Mouse (Mus musculus): ENCODE data around the gene Utrn. TPM values are rescaled to one million over a fixed set of nuclear protein-coding genes. Genes with fewer than 3 reads are reported as not detected.

The Utrn gene
- polyA plus RNA-seq, 1 experiment from 2014 or later, result 27.5 TPM

GRCm38 (mm10) chr10:12853776-12854175 is 15.4 kb downstream of the Utrn start:
- H3K27me3 ChIP-seq (replicated peaks), result no peaks in the 10 kb centered on the region
- H3K9me3 ChIP-seq (replicated peaks), result no peaks in the 10 kb centered on the region; the same call in 1 of the 2 replicates
- no peak overlapping the region for H3K27ac ChIP-seq (replicated peaks)
- WGBS, result 84% methylated on average over 6 of the region's 6 CpGs
- ATAC-seq (ENCODE audit: low FRiP score), result no peak
- H3K9ac ChIP-seq (replicated peaks), result no peak overlapping the region
- no peak overlapping the region for H3K4me2 ChIP-seq
- peaks cover 4% of the 10 kb centered on the region; the same call in 1 of the 2 replicates for H3K4me1 ChIP-seq
- no peaks in the 10 kb centered on the region for H3K36me3 ChIP-seq
- no peak overlapping the region for H3K4me3 ChIP-seq (replicated peaks)

GRCm38 (mm10) chr10:12853196-12853620 is 16.0 kb downstream of the Utrn start:
- Histone ChIP-seq H3K27me3 (replicated peaks) (no peaks in the 10 kb centered on the region), H3K4me3 (replicated peaks) (no peak overlapping the region), H3K9me3 (replicated peaks) (no peaks in the 10 kb centered on the region; the same call in 1 of the 2 replicates), H3K4me1 (peaks cover 4% of the 10 kb centered on the region; the same call in 1 of the 2 replicates), H3K4me2 (no peak overlapping the region), H3K9ac (replicated peaks) (no peak overlapping the region), H3K36me3 (no peaks in the 10 kb centered on the region), H3K27ac (replicated peaks) (no peak overlapping the region)
- no peak for ATAC-seq (ENCODE audit: low FRiP score)
- 68% methylated on average over 7 of the region's 7 CpGs for WGBS

DNA sequence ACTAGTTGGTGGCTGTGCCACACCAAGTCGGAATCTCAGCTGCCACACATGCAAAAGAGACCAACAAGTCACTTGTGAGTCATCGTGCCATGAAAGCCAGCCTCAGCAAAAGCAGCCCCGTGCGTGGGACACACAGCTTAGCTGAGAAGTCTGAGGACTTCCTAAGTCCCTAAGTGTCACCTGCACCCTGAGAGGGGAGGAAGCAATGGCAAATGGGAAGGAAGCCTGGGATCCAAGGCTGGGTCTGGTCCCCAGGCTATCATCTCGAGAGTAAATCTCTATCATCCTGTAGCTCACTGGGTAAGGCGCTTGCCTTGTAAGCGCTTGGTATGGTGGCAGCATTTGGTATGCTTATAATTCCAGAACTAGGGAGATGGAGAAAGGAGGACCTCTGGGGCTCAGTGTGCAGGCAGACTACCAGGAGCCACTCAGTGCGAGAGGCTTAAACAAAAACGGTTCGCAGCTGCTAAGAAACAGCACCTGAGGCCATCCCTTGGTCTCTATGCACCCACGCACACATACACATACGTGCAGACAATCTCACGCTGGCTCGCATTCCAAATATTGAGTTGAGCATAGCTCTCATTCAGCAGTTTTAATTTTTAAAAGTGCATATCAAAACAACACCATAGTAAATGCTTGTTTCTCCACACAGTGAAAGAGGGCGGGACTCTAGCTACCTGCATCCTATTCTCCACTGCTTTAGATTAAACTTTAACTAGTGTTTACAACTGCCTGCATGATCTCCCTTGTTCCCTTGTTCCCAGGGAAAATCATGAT is 16.6 kb downstream of the Utrn start:
- Histone ChIP-seq H3K4me2 (no peak overlapping the region), H3K9ac (replicated peaks) (no peak overlapping the region), H3K9me3 (replicated peaks) (no peaks in the 10 kb centered on the region; the same call in 1 of the 2 replicates), H3K4me1 (peaks cover 4% of the 10 kb centered on the region; the same call in 1 of the 2 replicates), H3K36me3 (no peaks in the 10 kb centered on the region), H3K27ac (replicated peaks) (no peak overlapping the region), H3K4me3 (replicated peaks) (no peak overlapping the region), H3K27me3 (replicated peaks) (no peaks in the 10 kb centered on the region)
- ATAC-seq (ENCODE audit: low FRiP score), result no peak
- WGBS, result 82% methylated on average over 15 of the region's 15 CpGs

- no peak overlapping the region for H3K4me2 ChIP-seq
- 91% methylated on average over 7 of the region's 7 CpGs for whole genome bisulfite sequencing
- peaks cover 4% of the 10 kb centered on the region; the same call in 1 of the 2 replicates for H3K4me1 ChIP-seq
- no peak for ATAC-seq (ENCODE audit: low FRiP score)
- H3K36me3 ChIP-seq, result no peaks in the 10 kb centered on the region
- no peak overlapping the region for H3K27ac ChIP-seq (replicated peaks)
- H3K4me3 ChIP-seq (replicated peaks), result no peak overlapping the region
- no peaks in the 10 kb centered on the region for H3K27me3 ChIP-seq (replicated peaks)
- no peaks in the 10 kb centered on the region for H3K9me3 ChIP-seq (replicated peaks)
- no peak overlapping the region for H3K9ac ChIP-seq (replicated peaks)
These were observed 18.2 kb downstream of the Utrn start for GRCm38 (mm10) chr10:12850781-12851471.

GRCm38 (mm10) chr10:12848322-12849108 is 20.6 kb downstream of the Utrn start:
- Histone ChIP-seq H3K4me1 (peaks cover 4% of the 10 kb centered on the region; the same call in 1 of the 2 replicates), H3K9me3 (replicated peaks) (no peaks in the 10 kb centered on the region), H3K27ac (replicated peaks) (0 out of 2 replicates have a peak overlapping the region, but pooled peaks have one; percentile 13), H3K27me3 (replicated peaks) (no peaks in the 10 kb centered on the region), H3K4me2 (no peak overlapping the region), H3K36me3 (no peaks in the 10 kb centered on the region), H3K9ac (replicated peaks) (no peak overlapping the region), H3K4me3 (replicated peaks) (no peak overlapping the region)
- 71% methylated on average over 10 of the region's 10 CpGs for WGBS
- no peak for ATAC-seq (ENCODE audit: low FRiP score)

DNA sequence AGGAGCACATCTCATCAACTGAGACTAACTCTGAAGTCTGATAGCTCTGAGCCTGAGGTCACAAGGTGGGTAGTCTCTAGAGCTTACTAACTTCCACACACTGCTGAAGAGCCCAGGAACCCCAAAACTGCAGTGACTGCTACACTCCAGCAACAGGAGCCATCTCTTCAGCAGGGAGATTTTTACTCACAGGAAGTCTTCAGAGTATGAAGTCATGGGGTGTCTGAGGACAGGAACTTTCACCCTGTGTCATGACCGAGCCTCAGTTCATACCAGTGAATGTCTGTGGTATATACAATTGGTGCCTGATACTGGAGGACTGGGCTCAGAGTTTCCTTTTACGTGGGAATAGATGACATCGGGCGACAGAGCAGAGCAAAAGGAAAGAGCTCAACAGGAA is 26.6 kb downstream of the Utrn start:
- Histone ChIP-seq H3K4me3 (replicated peaks) (no peak overlapping the region), H3K9me3 (replicated peaks) (no peaks in the 10 kb centered on the region), H3K36me3 (no peaks in the 10 kb centered on the region), H3K9ac (replicated peaks) (no peak overlapping the region), H3K4me1 (no peaks in the 10 kb centered on the region), H3K4me2 (no peak overlapping the region), H3K27me3 (replicated peaks) (no peaks in the 10 kb centered on the region), H3K27ac (replicated peaks) (no peak overlapping the region)
- 88% methylated on average over 4 of the region's 4 CpGs for WGBS
- no peak for ATAC-seq (ENCODE audit: low FRiP score)

DNA sequence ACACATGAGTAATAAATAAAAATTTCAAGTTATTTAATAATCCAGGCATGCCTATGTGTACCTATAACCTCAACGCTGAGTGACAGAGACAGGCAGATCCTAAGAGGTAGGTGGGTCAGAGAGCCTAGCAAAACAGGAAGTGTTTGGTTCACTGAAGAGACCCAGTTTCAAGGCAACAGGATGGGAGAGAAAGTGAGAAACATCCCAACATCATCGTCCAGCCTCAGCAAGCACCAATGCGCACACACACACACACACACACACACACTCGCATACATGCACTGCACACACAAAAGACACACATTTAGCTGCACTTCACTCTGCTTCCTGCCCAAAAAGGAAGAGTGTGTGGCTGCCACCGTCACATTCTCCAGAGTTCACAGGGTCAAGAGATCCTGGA is 27.7 kb downstream of the Utrn start:
- no peaks in the 10 kb centered on the region for H3K27me3 ChIP-seq (replicated peaks)
- H3K9ac ChIP-seq (replicated peaks), result no peak overlapping the region
- H3K9me3 ChIP-seq (replicated peaks), result no peaks in the 10 kb centered on the region
- H3K4me3 ChIP-seq (replicated peaks), result no peak overlapping the region
- WGBS, result 75% methylated on average over 5 of the region's 5 CpGs
- H3K27ac ChIP-seq (replicated peaks), result no peak overlapping the region
- H3K4me1 ChIP-seq, result no peaks in the 10 kb centered on the region
- H3K36me3 ChIP-seq, result no peaks in the 10 kb centered on the region
- ATAC-seq (ENCODE audit: low FRiP score), result no peak
- no peak overlapping the region for H3K4me2 ChIP-seq

DNA sequence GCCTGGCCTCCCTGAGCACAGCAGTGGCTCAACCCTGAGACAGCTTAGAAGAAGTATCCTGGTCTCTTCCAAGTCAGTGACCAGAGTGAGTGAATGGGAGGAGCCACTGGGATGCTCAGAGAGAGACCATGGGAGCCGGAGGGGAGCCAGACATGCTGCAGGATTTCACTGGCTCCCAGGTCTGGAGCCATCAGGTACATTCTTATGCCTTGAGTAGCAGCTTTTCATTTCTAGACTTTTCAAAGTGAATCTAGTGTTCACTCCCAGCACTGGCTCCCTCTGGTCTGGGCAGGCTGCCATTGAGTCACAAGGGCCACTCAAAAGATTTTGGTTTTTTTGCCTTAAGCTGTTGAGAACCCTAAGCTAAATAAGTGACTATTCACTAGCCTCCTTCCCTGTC is 31.5 kb downstream of the Utrn start:
- H3K4me2 ChIP-seq, result no peak overlapping the region
- no peaks in the 10 kb centered on the region for H3K9me3 ChIP-seq (replicated peaks)
- ATAC-seq (ENCODE audit: low FRiP score), result no peak
- H3K4me3 ChIP-seq (replicated peaks), result no peak overlapping the region
- no peaks in the 10 kb centered on the region for H3K27me3 ChIP-seq (replicated peaks)
- WGBS, result 64% methylated on average over 1 of the region's 1 CpGs
- no peak overlapping the region for H3K9ac ChIP-seq (replicated peaks)
- no peak overlapping the region for H3K27ac ChIP-seq (replicated peaks)
- H3K36me3 ChIP-seq, result no peaks in the 10 kb centered on the region
- H3K4me1 ChIP-seq, result 0 out of 2 replicates have a peak, but pooled peaks cover under 1% of the 10 kb centered on the region

- ATAC-seq (ENCODE audit: low FRiP score), result no peak
- H3K9ac ChIP-seq (replicated peaks), result no peak overlapping the region
- 0 out of 2 replicates have a peak, but pooled peaks cover 2% of the 10 kb centered on the region for H3K4me1 ChIP-seq
- 91% methylated on average over 14 of the region's 14 CpGs for WGBS
- H3K27me3 ChIP-seq (replicated peaks), result no peaks in the 10 kb centered on the region
- H3K4me2 ChIP-seq, result no peak overlapping the region
- H3K36me3 ChIP-seq, result no peaks in the 10 kb centered on the region
- no peak overlapping the region for H3K27ac ChIP-seq (replicated peaks)
- no peak overlapping the region for H3K4me3 ChIP-seq (replicated peaks)
- no peaks in the 10 kb centered on the region for H3K9me3 ChIP-seq (replicated peaks)
These were observed 32.9 kb downstream of the Utrn start for GRCm38 (mm10) chr10:12836048-12836816.

DNA sequence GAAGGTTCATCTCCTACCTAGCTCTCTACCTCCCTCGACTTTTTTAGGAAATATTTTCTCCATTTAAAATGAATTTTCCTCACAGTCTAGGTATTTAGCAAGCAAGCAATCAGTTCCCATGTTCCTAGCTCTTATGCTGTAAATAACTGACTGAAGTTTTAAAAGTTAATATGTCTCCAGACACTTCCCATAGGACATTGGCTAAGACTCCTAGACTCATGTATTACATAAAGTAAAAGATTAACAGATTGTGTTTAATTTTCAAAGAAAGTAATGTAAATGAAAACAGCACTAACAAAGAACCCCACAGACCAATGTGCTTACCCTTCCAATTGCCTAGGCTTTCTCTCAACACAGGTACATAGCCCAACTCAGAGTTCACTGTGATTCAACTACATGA is 35.0 kb downstream of the Utrn start:
- Histone ChIP-seq H3K9ac (replicated peaks) (no peak overlapping the region), H3K9me3 (replicated peaks) (no peaks in the 10 kb centered on the region), H3K4me2 (no peak overlapping the region), H3K27me3 (replicated peaks) (no peaks in the 10 kb centered on the region), H3K36me3 (no peaks in the 10 kb centered on the region), H3K4me3 (replicated peaks) (no peak overlapping the region), H3K27ac (replicated peaks) (no peak overlapping the region), H3K4me1 (0 out of 2 replicates have a peak, but pooled peaks cover 2% of the 10 kb centered on the region)
- 83% methylated on average over 1 of the region's 1 CpGs for WGBS
- no peak for ATAC-seq (ENCODE audit: low FRiP score)

DNA sequence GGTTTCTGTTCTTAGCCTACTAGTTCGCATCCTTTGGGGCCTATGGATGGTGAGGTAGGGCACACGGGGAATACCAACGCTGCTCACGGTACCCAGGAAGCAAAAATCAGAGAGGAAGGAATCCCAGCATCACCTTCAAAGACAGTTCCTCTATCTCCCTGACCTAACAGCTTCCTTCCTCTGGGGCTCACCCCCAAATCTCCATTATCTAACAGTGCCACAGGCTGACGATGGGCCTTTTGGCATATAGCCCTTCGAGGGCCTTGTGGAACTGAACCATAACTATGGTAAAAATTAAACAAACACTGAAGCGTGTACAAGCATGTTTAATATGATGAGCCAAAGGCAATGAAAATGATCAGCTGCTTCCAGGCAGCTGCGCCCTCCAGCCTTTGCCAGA is 37.0 kb downstream of the Utrn start:
- 0 out of 2 replicates have a peak, but pooled peaks cover 2% of the 10 kb centered on the region for H3K4me1 ChIP-seq
- H3K27me3 ChIP-seq (replicated peaks), result no peaks in the 10 kb centered on the region
- H3K9ac ChIP-seq (replicated peaks), result no peak overlapping the region
- H3K36me3 ChIP-seq, result no peaks in the 10 kb centered on the region
- no peaks in the 10 kb centered on the region for H3K9me3 ChIP-seq (replicated peaks)
- no peak overlapping the region for H3K4me2 ChIP-seq
- 78% methylated on average over 8 of the region's 8 CpGs for WGBS
- no peak for ATAC-seq (ENCODE audit: low FRiP score)
- no peak overlapping the region for H3K27ac ChIP-seq (replicated peaks)
- H3K4me3 ChIP-seq (replicated peaks), result no peak overlapping the region

Measured in neural tube, embryonic 15.5 days (tissue).